Mouse (Mus musculus) megakaryocyte, adult 5-6 weeks (primary cell): Measurements from ENCODE around the gene Nin. TPM values are rescaled to one million over a fixed set of nuclear protein-coding genes. Genes with fewer than 3 reads are reported as not detected.

Source experiments
- ATAC-seq: 2 replicates; pipeline ENCODE4 v1.8.0; 2016; ENCODE audit warnings: mild to moderate bottlenecking, inconsistent platforms; ENCODE audit not compliant: poor library complexity, severe bottlenecking
- total RNA-seq, 2 experiments: library from RNA; stranded (forward) in 1 of 2; stranded (reverse) in 1 of 2; fragments of 153-499, 151-499 nt in 1 of 2; fragments of 221-1000, 200-1000 nt in 1 of 2; gene quantifications; 2 replicates each; pipeline versions ENCODE4 v1.2.3 to v1.2.4; 2015 to 2017

Gene Nin
- total RNA-seq, 2 experiments from 2014 or later = 171 to 227 TPM

GRCm38 (mm10) chr12:70084198-70084597 lies 29.3 kb downstream of the Nin start:
- ATAC-seq = peak; percentile 99

- no peak for ATAC-seq
Measured at GRCm38 (mm10) chr12:70083737-70084136, 29.8 kb downstream of the Nin start.

GRCm38 (mm10) chr12:70082935-70083532 lies 30.5 kb downstream of the Nin start:
- no peak for ATAC-seq

GRCm38 (mm10) chr12:70082485-70082884 lies 31.0 kb downstream of the Nin start:
- ATAC-seq = no peak

GRCm38 (mm10) chr12:70078471-70079025 lies 35.0 kb downstream of the Nin start:
- ATAC-seq = peak; percentile 14; the same call in 1 of the 2 replicates

- no peak for ATAC-seq
Measured at GRCm38 (mm10) chr12:70076493-70076892, 37.0 kb downstream of the Nin start.

GRCm38 (mm10) chr12:70075001-70075400 lies 38.5 kb downstream of the Nin start:
- ATAC-seq = peak; percentile 83

GRCm38 (mm10) chr12:70070888-70071287 lies 42.6 kb downstream of the Nin start:
- ATAC-seq = no peak

- ATAC-seq = no peak
Measured at GRCm38 (mm10) chr12:70070306-70070705, 43.2 kb downstream of the Nin start.

- ATAC-seq = peak; percentile 47; the same call in 1 of the 2 replicates
Measured at GRCm38 (mm10) chr12:70068647-70069257, 44.8 kb downstream of the Nin start.

- no peak for ATAC-seq
Measured at GRCm38 (mm10) chr12:70067849-70068248, 45.7 kb downstream of the Nin start.

GRCm38 (mm10) chr12:70062114-70062513 lies 51.4 kb downstream of the Nin start:
- no peak; the same call in 1 of the 2 replicates for ATAC-seq

GRCm38 (mm10) chr12:70058956-70059851 lies 54.3 kb downstream of the Nin start:
- ATAC-seq = no peak

- no peak for ATAC-seq
Measured at GRCm38 (mm10) chr12:70050699-70051098, 62.8 kb downstream of the Nin start.

GRCm38 (mm10) chr12:70048741-70049140 lies 64.8 kb downstream of the Nin start:
- no peak for ATAC-seq

GRCm38 (mm10) chr12:70047281-70047680 lies 66.2 kb downstream of the Nin start:
- no peak for ATAC-seq

- no peak for ATAC-seq
Measured at GRCm38 (mm10) chr12:70044353-70044752, 69.2 kb downstream of the Nin start.

- no peak for ATAC-seq
Measured at GRCm38 (mm10) chr12:70043421-70043820, 70.1 kb downstream of the Nin start.

- no peak for ATAC-seq
Measured at GRCm38 (mm10) chr12:70040981-70041380, 72.5 kb downstream of the Nin start.

GRCm38 (mm10) chr12:70036722-70037305 lies 76.7 kb downstream of the Nin start:
- no peak for ATAC-seq

- ATAC-seq = no peak
Measured at GRCm38 (mm10) chr12:70026233-70026632, 87.3 kb downstream of the Nin start.
